Mouse (Mus musculus) neural tube, embryonic 10.5 days (tissue): ENCODE measurements around the gene Cdk7.

Experiments used
- DNase-seq: peaks from one replicate; pipeline ENCODE4 v3.0.0-alpha.2; 2017; ENCODE audit warnings: low spot score; ENCODE audit errors: extremely low spot score

The Cdk7 gene

GRCm38 (mm10) chr13:100728086-100728485, 2.7 kb downstream of the Cdk7 start:
- no peak for DNase-seq

GRCm38 (mm10) chr13:100725194-100725593, 5.5 kb downstream of the Cdk7 start:
- no peak for DNase-seq

- DNase-seq: no peak
These were observed 6.5 kb downstream of the Cdk7 start for GRCm38 (mm10) chr13:100724051-100724754.

GRCm38 (mm10) chr13:100721656-100722055, 9.1 kb downstream of the Cdk7 start:
- no peak for DNase-seq

GRCm38 (mm10) chr13:100715467-100715866, 15.3 kb downstream of the Cdk7 start:
- DNase-seq: no peak

GRCm38 (mm10) chr13:100706206-100706605, 24.5 kb downstream of the Cdk7 start:
- DNase-seq: no peak

GRCm38 (mm10) chr13:100703468-100703867, 27.3 kb downstream of the Cdk7 start:
- no peak for DNase-seq

- DNase-seq: no peak
These were observed 31.9 kb downstream of the Cdk7 start for GRCm38 (mm10) chr13:100698866-100699265.

- DNase-seq: no peak
These were observed 33.2 kb downstream of the Cdk7 start for GRCm38 (mm10) chr13:100697541-100697940.

- DNase-seq: no peak
These were observed 43.2 kb downstream of the Cdk7 start for GRCm38 (mm10) chr13:100687513-100687912.

GRCm38 (mm10) chr13:100684355-100684754, 46.4 kb downstream of the Cdk7 start:
- DNase-seq: no peak

- no peak for DNase-seq
These were observed 47.9 kb downstream of the Cdk7 start for GRCm38 (mm10) chr13:100682837-100683236.

GRCm38 (mm10) chr13:100681615-100682014, 49.1 kb downstream of the Cdk7 start:
- DNase-seq: no peak

GRCm38 (mm10) chr13:100675936-100676635, 54.7 kb downstream of the Cdk7 start:
- no peak for DNase-seq

GRCm38 (mm10) chr13:100670181-100670741, 60.5 kb downstream of the Cdk7 start:
- no peak for DNase-seq

GRCm38 (mm10) chr13:100669291-100670022, 61.3 kb downstream of the Cdk7 start, which contains the start of gene Ccdc125:
Ccdc125 (plus strand) TSS chr13:100669717.
- DNase-seq: peak; percentile 64

GRCm38 (mm10) chr13:100659864-100660456, 70.8 kb downstream of the Cdk7 start:
- DNase-seq: peak; percentile 58

GRCm38 (mm10) chr13:100658091-100658490, 72.6 kb downstream of the Cdk7 start:
- no peak for DNase-seq
